Mouse (Mus musculus) heart, adult 2 months (tissue): ENCODE data around the gene Mtus2. TPM values are rescaled to one million over a fixed set of nuclear protein-coding genes. Genes with fewer than 3 reads are reported as not detected.
A peak's percentile ranks its signal among the peaks of the same experiment; 100 is the strongest.

Experiments used
- DNase-seq, 2 experiments: peaks; one replicate each; pipeline ENCODE4 v3.0.0; 2021
- H3K27ac ChIP-seq: fragments of 200-600 bp; 2 replicates; pipeline ENCODE4 v1.8.1; 2022
- H3K27me3 ChIP-seq: fragments of 200-500 bp; 2 replicates; pipeline ENCODE4 v1.6.1; 2012; ENCODE audit warnings: mild to moderate bottlenecking, low read length, inconsistent platforms, mixed read lengths; ENCODE audit not compliant: control insufficient read depth, insufficient read depth
- H3K36me3 ChIP-seq: fragments of 200-500 bp; 2 replicates; pipeline ENCODE4 v1.6.1; 2012; ENCODE audit warnings: low read length, inconsistent platforms; ENCODE audit not compliant: control insufficient read depth, insufficient read depth
- H3K4me1 ChIP-seq: fragments of 200-500 bp; 2 replicates; pipeline ENCODE4 v1.6.1; 2011; ENCODE audit warnings: low read length; ENCODE audit not compliant: control insufficient read depth, insufficient read depth
- H3K4me3 ChIP-seq: fragments of 200-600 bp; 2 replicates; pipeline ENCODE4 v1.8.1; 2022
- H3K79me2 ChIP-seq: fragments of 200-500 bp; replicated peaks from 2 replicates; pipeline ENCODE4 v1.6.1; 2012; ENCODE audit warnings: mild to moderate bottlenecking, inconsistent platforms, low read length, moderate library complexity, mixed read lengths; ENCODE audit not compliant: control insufficient read depth, insufficient read depth
- H3K9ac ChIP-seq: fragments of 200-500 bp; 2 replicates; pipeline ENCODE4 v1.6.1; 2012; ENCODE audit warnings: low read depth, mild to moderate bottlenecking, control low read depth, inconsistent platforms, low read length, mixed read lengths
- CTCF ChIP-seq: fragments of 200-600 bp; IDR thresholded peaks from 2 replicates; pipeline ENCODE4 v1.8.1; 2022; ENCODE audit warnings: antibody characterized with exemption, mild to moderate bottlenecking, moderate library complexity
- EP300 ChIP-seq: fragments of 200-500 bp; IDR thresholded peaks from 2 replicates; pipeline ENCODE4 v1.6.1; 2011; ENCODE audit warnings: low read depth, low read length, control low read depth; ENCODE audit not compliant: insufficient read depth
- POLR2A ChIP-seq: fragments of 200-500 bp; IDR thresholded peaks from 2 replicates; pipeline ENCODE4 v1.6.1; 2011; ENCODE audit warnings: mild to moderate bottlenecking, low read depth, low read length, control low read depth; ENCODE audit not compliant: insufficient read depth
- WGBS: fragments of 180-500 bp; shearing (Covaris S2); methylation state at CpG from one replicate; pipeline ENCODE4 v1.1.7; 2018; 5-methylcytosine and 5-hydroxymethylcytosine counted together
- intact Hi-C: fragments of 180-260 bp; cut with DNase I; formaldehyde crosslinking; loops from one replicate; pipeline ENCODE4 v1.15.1; 2025
- polyA plus RNA-seq: library from polyadenylated mRNA; depleted of rRNA; stranded (reverse); fragments of >200 nt; gene quantifications from 2 replicates; pipeline ENCODE4 v1.2.3, GENCODE M21; 2012
- total RNA-seq, 2 experiments: library from RNA; stranded (reverse); gene quantifications; 2 replicates each; pipeline ENCODE4 v1.2.3; 2021

The Mtus2 gene
- total and polyA plus RNA-seq, 3 experiments = 53.5 to 109 (median 96.9) TPM

DNA sequence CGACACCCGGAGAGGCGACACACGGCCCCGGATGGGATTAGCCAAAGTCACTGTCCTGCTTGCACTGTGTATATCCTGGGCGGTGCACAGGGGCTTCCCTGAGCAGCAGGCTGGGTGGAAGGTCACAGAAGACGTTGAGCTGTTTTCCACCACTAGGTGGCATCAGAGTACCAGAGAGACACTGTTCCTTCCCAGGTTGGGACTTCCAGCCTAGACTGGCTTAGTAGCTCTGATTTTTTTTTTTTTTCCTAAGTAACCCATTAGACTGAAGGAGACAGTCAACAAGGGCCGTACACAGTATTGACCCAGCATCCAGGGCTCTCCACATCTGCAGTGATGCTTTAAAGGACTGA is 375.5 kb downstream of the Mtus2 start:
- 13% methylated on average over 8 of the region's 8 CpGs for WGBS
- H3K4me3 ChIP-seq = no peak overlapping the region
- H3K79me2 ChIP-seq = no peaks in the 10 kb centered on the region
- DNase-seq = peak; percentile 71 to 73
- H3K27me3 ChIP-seq = no peaks in the 10 kb centered on the region
- H3K27ac ChIP-seq = no peak overlapping the region
- TF ChIP-seq CTCF (no peak; the same call in none of the 2 replicates), EP300 (peak; percentile 90), POLR2A (no peak)
- H3K4me1 ChIP-seq = no peaks in the 10 kb centered on the region
- no peaks in the 10 kb centered on the region for H3K36me3 ChIP-seq
- intact Hi-C loops = loop anchor here (1.0 to 5.0 kb wide), 3 partner anchors 40 to 460 kb away; no protein-coding TSS in a partner anchor
- no peak overlapping the region for H3K9ac ChIP-seq

DNA sequence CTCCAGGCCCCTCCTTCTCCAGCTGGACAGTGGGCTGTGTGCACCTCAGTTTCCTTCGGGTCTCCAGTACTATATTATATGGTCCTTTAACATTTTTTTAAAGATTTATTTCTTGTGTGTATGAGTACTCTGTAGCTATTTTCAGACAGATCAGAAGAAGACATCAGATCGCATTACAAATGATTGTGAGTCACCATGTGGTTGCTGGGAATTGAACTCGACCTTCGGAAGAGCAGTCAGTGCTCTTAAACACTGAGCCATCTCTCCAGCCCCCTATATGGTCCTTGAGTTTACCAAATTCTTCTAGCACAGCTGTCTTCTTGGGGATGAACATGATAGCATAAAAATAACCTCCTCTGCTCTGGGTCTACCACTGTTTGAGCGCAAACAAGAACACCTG is 382.0 kb downstream of the Mtus2 start:
- Histone ChIP-seq H3K9ac (no peak overlapping the region), H3K27ac (no peak overlapping the region), H3K4me3 (no peak overlapping the region), H3K36me3 (no peaks in the 10 kb centered on the region), H3K27me3 (no peaks in the 10 kb centered on the region), H3K79me2 (no peaks in the 10 kb centered on the region), H3K4me1 (peaks cover 7% of the 10 kb centered on the region)
- DNase-seq = no peak
- intact Hi-C loops = no loop called here
- 68% methylated on average over 5 of the region's 5 CpGs for WGBS
- no peak for TF ChIP-seq POLR2A
- no peak for TF ChIP-seq EP300
- TF ChIP-seq CTCF = no peak

GRCm38 (mm10) chr5:148342061-148342741 is 385.1 kb downstream of the Mtus2 start:
- H3K36me3 ChIP-seq = no peaks in the 10 kb centered on the region
- H3K4me3 ChIP-seq = peak overlapping the region; percentile 57
- H3K79me2 ChIP-seq = no peaks in the 10 kb centered on the region
- intact Hi-C loops = loop anchor here (5.0 kb wide), 1 partner anchor 55 kb away; the partner anchor contains the start of gene Slc7a1
- WGBS = 4% methylated on average over 26 of the region's 26 CpGs
- H3K9ac ChIP-seq = peak overlapping the region; percentile 62
- peak overlapping the region; percentile 87 for H3K27ac ChIP-seq
- H3K27me3 ChIP-seq = no peaks in the 10 kb centered on the region
- peak; percentile 61 for TF ChIP-seq POLR2A
- peak; percentile 91 for TF ChIP-seq EP300
- TF ChIP-seq CTCF = no peak
- peaks cover 10% of the 10 kb centered on the region for H3K4me1 ChIP-seq
- peak; percentile 65 to 79 for DNase-seq

DNA sequence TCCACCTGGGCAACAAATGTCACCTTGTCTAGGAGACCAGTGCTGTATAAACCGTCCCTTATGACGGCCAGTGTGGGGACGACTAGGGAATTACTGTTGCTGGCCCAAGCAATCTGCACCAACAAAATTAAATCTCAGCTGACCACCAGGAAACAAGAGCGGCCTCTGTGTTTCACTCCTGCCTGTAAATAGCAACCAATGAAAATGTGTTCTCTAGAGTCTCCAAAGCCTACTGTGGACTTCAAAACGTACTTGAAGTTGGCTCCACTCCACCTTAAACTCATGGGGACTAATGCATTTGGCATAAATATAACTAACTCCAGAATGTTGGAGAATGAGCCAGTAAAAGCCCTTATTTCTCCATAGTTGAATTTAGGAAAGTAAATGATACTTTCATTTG is 387.3 kb downstream of the Mtus2 start:
- intact Hi-C loops = loop anchor here (5.0 kb wide), 1 partner anchor 53 kb away; the partner anchor contains the start of gene Slc7a1
- no peaks in the 10 kb centered on the region for H3K79me2 ChIP-seq
- no peak for DNase-seq
- no peak overlapping the region for H3K4me3 ChIP-seq
- no peak for TF ChIP-seq POLR2A
- no peak for TF ChIP-seq EP300
- TF ChIP-seq CTCF = no peak
- H3K9ac ChIP-seq = no peak overlapping the region
- peaks cover 10% of the 10 kb centered on the region for H3K4me1 ChIP-seq
- H3K27me3 ChIP-seq = no peaks in the 10 kb centered on the region
- no peaks in the 10 kb centered on the region for H3K36me3 ChIP-seq
- WGBS = 29% methylated on average over 5 of the region's 5 CpGs
- H3K27ac ChIP-seq = peak overlapping the region; percentile 48

- no peak overlapping the region for H3K4me3 ChIP-seq
- no peaks in the 10 kb centered on the region for H3K27me3 ChIP-seq
- 94% methylated on average over 8 of the region's 8 CpGs for WGBS
- TF ChIP-seq CTCF = peak; percentile 34
- no peak for TF ChIP-seq POLR2A
- H3K9ac ChIP-seq = no peak overlapping the region
- H3K27ac ChIP-seq = no peak overlapping the region
- peaks cover 10% of the 10 kb centered on the region for H3K4me1 ChIP-seq
- no peaks in the 10 kb centered on the region for H3K79me2 ChIP-seq
- no peak for DNase-seq
- intact Hi-C loops = no loop called here
- no peaks in the 10 kb centered on the region for H3K36me3 ChIP-seq
These were observed 389.4 kb downstream of the Mtus2 start for GRCm38 (mm10) chr5:148346543-148346942.

DNA sequence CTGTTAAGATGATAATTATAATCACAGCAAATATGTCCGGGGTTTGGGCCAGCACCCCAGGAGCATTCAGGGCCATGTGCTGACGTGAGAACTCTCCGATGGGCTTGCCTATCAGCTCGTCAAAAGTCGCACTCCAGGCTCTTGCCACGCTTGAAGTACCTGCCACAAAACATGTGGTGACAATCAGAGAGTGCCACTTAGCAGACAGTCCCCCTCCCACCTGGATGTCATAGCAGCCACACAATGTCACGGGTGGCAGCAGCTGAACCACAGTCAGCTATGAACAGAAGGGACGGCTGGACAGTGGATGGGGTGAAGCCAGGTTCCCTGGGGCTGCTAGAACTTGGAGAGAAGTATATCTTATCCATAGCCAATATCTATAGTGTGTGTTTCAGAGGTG is 391.0 kb downstream of the Mtus2 start:
- DNase-seq = peak; percentile 32 to 49
- no peak for TF ChIP-seq CTCF
- peak; percentile 93 for TF ChIP-seq EP300
- no peak for TF ChIP-seq POLR2A
- Histone ChIP-seq H3K4me1 (peaks cover 7% of the 10 kb centered on the region), H3K27me3 (no peaks in the 10 kb centered on the region), H3K4me3 (no peak overlapping the region), H3K79me2 (no peaks in the 10 kb centered on the region), H3K9ac (no peak overlapping the region), H3K27ac (no peak overlapping the region), H3K36me3 (no peaks in the 10 kb centered on the region)
- 52% methylated on average over 8 of the region's 8 CpGs for WGBS
- intact Hi-C loops = no loop called here
